Mouse (Mus musculus) intestine, embryonic 16.5 days (tissue): ENCODE measurements at regions not wholly inside any gene's neighbourhood (a gene's known extent, or its start where the extent isn't known, plus 50 kb on each side); places are given as distances from the start of the nearest gene placed in this dataset.

Experiments used
- ATAC-seq: fragments of 200-750 bp; cut with Nextera tagmentation; 2 replicates; pipeline ENCODE4 v1.8.0; 2017; ENCODE audit warnings: moderate TSS enrichment, moderate library complexity
- H3K27ac ChIP-seq: fragments of 300-500 bp; sonication (generic); 2 replicates; pipeline ENCODE4 v1.5.1; 2014; ENCODE audit warnings: mild to moderate bottlenecking, low read length
- H3K27me3 ChIP-seq: fragments of 300-500 bp; sonication (generic); replicated peaks from 2 replicates; pipeline ENCODE4 v1.6.1; 2014; ENCODE audit warnings: low read length, control low read depth, mixed read lengths; ENCODE audit not compliant: control insufficient read depth, insufficient read depth
- H3K36me3 ChIP-seq: fragments of 300-500 bp; sonication (generic); 2 replicates; pipeline ENCODE4 v1.6.1; 2014; ENCODE audit warnings: low read length, control low read depth; ENCODE audit not compliant: control insufficient read depth, insufficient read depth
- H3K4me1 ChIP-seq: fragments of 300-500 bp; sonication (generic); 2 replicates; pipeline ENCODE4 v1.6.1; 2014; ENCODE audit warnings: low read length, control low read depth, mixed read lengths; ENCODE audit not compliant: control insufficient read depth, insufficient read depth
- H3K4me2 ChIP-seq: fragments of 300-500 bp; sonication (generic); 2 replicates; pipeline ENCODE4 v1.6.1; 2014; ENCODE audit warnings: low read depth, low read length, control low read depth
- H3K4me3 ChIP-seq: fragments of 300-500 bp; sonication (generic); 2 replicates; pipeline ENCODE4 v1.5.1; 2014; ENCODE audit warnings: mild to moderate bottlenecking, low read length
- H3K9ac ChIP-seq: fragments of 300-500 bp; sonication (generic); 2 replicates; pipeline ENCODE4 v1.6.1; 2014; ENCODE audit warnings: low read depth, low read length
- H3K9me3 ChIP-seq: fragments of 300-500 bp; sonication (generic); 2 replicates; pipeline ENCODE4 v1.6.1; 2016; ENCODE audit warnings: low read length, control low read depth; ENCODE audit not compliant: control insufficient read depth
- WGBS: fragments of 180-500 bp; shearing (Covaris S2); extraction: QIAGEN DNeasy Blood & Tissue Kit; methylation state at CpG from one replicate; pipeline ENCODE4 v1.1.7; 2014; 5-methylcytosine and 5-hydroxymethylcytosine counted together

DNA sequence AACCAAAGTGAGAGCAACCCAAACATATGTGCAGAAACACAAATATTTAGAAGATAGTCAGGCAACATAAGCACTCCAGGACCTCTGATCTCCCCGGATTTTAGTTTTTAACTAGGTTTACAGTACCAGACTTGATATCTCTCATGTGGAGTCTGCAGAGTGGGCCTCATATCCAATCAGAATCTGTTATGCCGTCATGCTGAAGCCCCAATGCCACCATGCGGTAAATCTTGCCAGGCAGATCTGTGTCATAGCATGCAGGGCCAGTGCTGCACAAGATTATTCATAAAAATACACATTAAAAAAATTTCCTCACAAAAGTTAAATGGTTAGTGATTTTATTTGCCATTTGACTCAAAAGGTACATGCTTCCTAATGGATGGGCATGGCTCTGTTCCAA, 106.9 kb upstream of the Ccser1 start:
- no peak for ATAC-seq
- H3K4me1 ChIP-seq = no peaks in the 10 kb centered on the region; the same call in 1 of the 2 replicates
- H3K4me3 ChIP-seq = no peak overlapping the region
- no peaks in the 10 kb centered on the region for H3K27me3 ChIP-seq
- H3K9me3 ChIP-seq = no peaks in the 10 kb centered on the region
- no peak overlapping the region for H3K4me2 ChIP-seq
- 76% methylated on average over 3 of the region's 3 CpGs for WGBS
- H3K36me3 ChIP-seq = no peaks in the 10 kb centered on the region
- H3K9ac ChIP-seq = no peak overlapping the region
- H3K27ac ChIP-seq = no peak overlapping the region

GRCm38 (mm10) chr6:61073794-61074193, 106.3 kb upstream of the Ccser1 start:
- no peak overlapping the region for H3K9ac ChIP-seq
- 79% methylated on average over 2 of the region's 2 CpGs for WGBS
- no peak overlapping the region for H3K4me3 ChIP-seq

DNA sequence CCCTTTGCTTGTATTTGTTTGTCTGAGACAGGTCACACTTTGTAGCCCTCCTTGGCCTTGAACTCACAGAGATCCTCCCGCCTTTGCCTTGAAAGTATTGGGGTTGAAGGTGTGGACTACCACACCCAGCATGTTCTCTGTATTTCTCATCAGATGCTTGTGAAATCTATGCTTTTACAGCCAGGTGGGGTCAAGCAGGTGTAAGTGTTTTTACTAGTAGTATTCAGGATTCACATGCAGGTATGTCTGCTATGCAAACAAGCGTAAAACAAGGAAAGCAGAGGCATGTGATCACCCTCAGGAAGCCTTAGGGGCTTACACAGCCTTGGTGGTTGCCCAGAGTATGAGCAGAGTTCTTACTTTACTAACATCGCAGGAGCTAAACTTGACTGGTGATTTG, 105.4 kb upstream of the Ccser1 start:
- Histone ChIP-seq H3K27ac (no peak overlapping the region), H3K9me3 (no peaks in the 10 kb centered on the region), H3K36me3 (no peaks in the 10 kb centered on the region), H3K4me3 (no peak overlapping the region), H3K4me2 (no peak overlapping the region), H3K9ac (no peak overlapping the region), H3K4me1 (no peaks in the 10 kb centered on the region; the same call in 1 of the 2 replicates), H3K27me3 (no peaks in the 10 kb centered on the region)
- peak; percentile 80 for ATAC-seq
- 72% methylated on average over 3 of the region's 3 CpGs for WGBS

More at GRCm38 (mm10) chr6:61073794-61074193, 106.3 kb upstream of the Ccser1 start:
- no peaks in the 10 kb centered on the region; the same call in 1 of the 2 replicates for H3K4me1 ChIP-seq
- H3K4me2 ChIP-seq = no peak overlapping the region
- ATAC-seq = no peak
- no peak overlapping the region for H3K27ac ChIP-seq
- H3K27me3 ChIP-seq = no peaks in the 10 kb centered on the region
- no peaks in the 10 kb centered on the region for H3K36me3 ChIP-seq
- no peaks in the 10 kb centered on the region for H3K9me3 ChIP-seq

GRCm38 (mm10) chr6:61078559-61078958, 101.6 kb upstream of the Ccser1 start:
- WGBS = 66% methylated on average over 3 of the region's 3 CpGs
- no peak overlapping the region for H3K4me3 ChIP-seq
- no peak overlapping the region for H3K9ac ChIP-seq
- no peak overlapping the region for H3K4me2 ChIP-seq
- H3K27ac ChIP-seq = no peak overlapping the region
- peak; percentile 81 for ATAC-seq
- no peaks in the 10 kb centered on the region for H3K27me3 ChIP-seq
- no peaks in the 10 kb centered on the region; the same call in 1 of the 2 replicates for H3K4me1 ChIP-seq
- H3K36me3 ChIP-seq = no peaks in the 10 kb centered on the region
- H3K9me3 ChIP-seq = no peaks in the 10 kb centered on the region

- no peak overlapping the region for H3K4me2 ChIP-seq
- no peaks in the 10 kb centered on the region for H3K9me3 ChIP-seq
- WGBS = 75% methylated on average over 5 of the region's 5 CpGs
- no peaks in the 10 kb centered on the region for H3K36me3 ChIP-seq
- no peaks in the 10 kb centered on the region for H3K27me3 ChIP-seq
- no peak overlapping the region for H3K9ac ChIP-seq
- H3K27ac ChIP-seq = no peak overlapping the region
- H3K4me3 ChIP-seq = no peak overlapping the region
- no peaks in the 10 kb centered on the region for H3K4me1 ChIP-seq
- ATAC-seq = no peak
These were observed 99.5 kb upstream of the Ccser1 start for GRCm38 (mm10) chr6:61080661-61081060.

GRCm38 (mm10) chr6:61083346-61083745, 96.8 kb upstream of the Ccser1 start:
- no peak overlapping the region for H3K9ac ChIP-seq
- no peaks in the 10 kb centered on the region for H3K36me3 ChIP-seq
- no peaks in the 10 kb centered on the region for H3K4me1 ChIP-seq
- H3K4me3 ChIP-seq = no peak overlapping the region
- H3K27me3 ChIP-seq = no peaks in the 10 kb centered on the region
- 76% methylated on average over 3 of the region's 3 CpGs for WGBS
- no peak overlapping the region for H3K27ac ChIP-seq
- ATAC-seq = no peak
- no peaks in the 10 kb centered on the region for H3K9me3 ChIP-seq
- no peak overlapping the region for H3K4me2 ChIP-seq

GRCm38 (mm10) chr6:61099348-61099981, 80.7 kb upstream of the Ccser1 start:
- H3K9ac ChIP-seq = no peak overlapping the region
- H3K36me3 ChIP-seq = no peaks in the 10 kb centered on the region
- no peaks in the 10 kb centered on the region for H3K9me3 ChIP-seq
- WGBS = 81% methylated on average over 9 of the region's 9 CpGs
- no peaks in the 10 kb centered on the region for H3K27me3 ChIP-seq
- no peak overlapping the region for H3K27ac ChIP-seq
- no peak overlapping the region for H3K4me3 ChIP-seq
- no peaks in the 10 kb centered on the region for H3K4me1 ChIP-seq
- no peak overlapping the region for H3K4me2 ChIP-seq
- ATAC-seq = no peak

GRCm38 (mm10) chr6:61099982-61100365, 80.2 kb upstream of the Ccser1 start:
- Histone ChIP-seq H3K27ac (no peak overlapping the region), H3K9me3 (no peaks in the 10 kb centered on the region), H3K9ac (no peak overlapping the region), H3K4me1 (no peaks in the 10 kb centered on the region), H3K27me3 (no peaks in the 10 kb centered on the region), H3K36me3 (no peaks in the 10 kb centered on the region), H3K4me3 (no peak overlapping the region), H3K4me2 (no peak overlapping the region)
- no peak for ATAC-seq
- WGBS = 25% methylated on average over 3 of the region's 3 CpGs

DNA sequence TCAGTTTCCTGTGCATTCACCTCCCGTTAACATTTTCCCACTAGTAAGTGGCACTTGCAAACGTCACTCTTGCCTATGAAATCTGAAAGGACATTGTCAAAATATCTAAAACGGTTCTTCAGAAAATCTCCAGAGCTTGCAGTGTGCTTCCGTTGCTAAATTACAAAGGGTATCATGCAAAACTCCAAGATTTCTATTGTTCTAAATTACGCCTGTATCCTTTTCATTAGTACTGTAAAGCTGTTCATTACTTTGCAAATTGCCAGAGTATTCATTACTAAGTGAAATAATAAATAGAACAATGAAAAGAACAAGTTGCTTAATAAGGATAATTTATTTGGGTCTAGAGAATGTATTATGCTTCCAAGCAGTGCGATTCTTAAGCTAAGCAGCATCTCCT, 78.2 kb upstream of the Ccser1 start:
- Histone ChIP-seq H3K4me3 (no peak overlapping the region), H3K9me3 (no peaks in the 10 kb centered on the region), H3K27ac (no peak overlapping the region), H3K4me2 (no peak overlapping the region), H3K9ac (no peak overlapping the region), H3K27me3 (no peaks in the 10 kb centered on the region), H3K4me1 (no peaks in the 10 kb centered on the region), H3K36me3 (no peaks in the 10 kb centered on the region)
- no peak for ATAC-seq
- WGBS = 78% methylated on average over 6 of the region's 6 CpGs
